Mouse (Mus musculus): ENCODE measurements around the gene 2900026A02Rik.
"Not testable (repeated sequence)": the region's sequence is repeated elsewhere in the genome, so short reads cannot be mapped to it uniquely, and the experiment has no call there.

Gene 2900026A02Rik

GRCm38 (mm10) chr5:113118695-113119094, 102.3 kb downstream of the 2900026A02Rik start:
- DNase-seq, result no peak

- no peak for DNase-seq
Measured at GRCm38 (mm10) chr5:113117361-113117760, 103.7 kb downstream of the 2900026A02Rik start.

DNA sequence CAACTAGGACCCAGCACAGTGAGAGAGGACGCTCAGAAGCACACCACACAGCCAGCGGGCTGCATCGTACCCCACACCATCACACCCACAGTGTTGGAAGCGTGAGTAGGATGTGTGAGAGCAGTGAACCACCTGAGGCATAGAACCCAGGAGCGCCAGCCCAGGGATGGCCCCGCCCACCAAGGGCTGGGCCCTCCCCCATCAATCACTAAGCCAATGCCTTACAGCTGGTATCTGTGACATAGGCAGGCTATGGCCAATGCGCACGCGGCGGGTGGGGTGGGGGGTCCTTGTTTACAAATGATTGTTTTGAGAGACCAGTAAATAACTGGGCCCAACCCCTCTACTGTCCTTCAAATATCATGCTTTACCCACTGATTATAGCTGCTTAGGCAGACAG, 105.1 kb downstream of the 2900026A02Rik start:
- no peak for DNase-seq

GRCm38 (mm10) chr5:113114264-113115225, 106.5 kb downstream of the 2900026A02Rik start:
- no peak for DNase-seq

DNA sequence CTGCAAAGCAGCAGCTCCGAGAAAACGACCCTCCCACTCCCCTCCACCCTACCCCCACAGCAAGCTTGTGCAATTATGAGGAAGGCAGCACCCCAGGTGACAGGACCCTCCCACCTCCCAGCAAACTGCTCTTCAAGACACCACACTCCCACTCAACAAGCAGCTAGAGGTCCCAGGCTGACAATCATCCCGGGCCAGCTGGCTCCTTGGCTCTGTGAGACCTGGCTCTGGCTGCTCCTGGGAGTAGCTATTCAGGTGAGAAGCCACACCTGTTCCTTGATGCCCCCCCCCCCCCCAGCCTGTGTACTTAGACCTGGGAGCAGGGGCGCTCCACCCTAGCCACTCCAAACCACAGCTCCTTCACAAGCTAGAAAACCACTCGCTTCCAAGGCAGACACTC, 107.9 kb downstream of the 2900026A02Rik start:
- DNase-seq, result no peak

DNA sequence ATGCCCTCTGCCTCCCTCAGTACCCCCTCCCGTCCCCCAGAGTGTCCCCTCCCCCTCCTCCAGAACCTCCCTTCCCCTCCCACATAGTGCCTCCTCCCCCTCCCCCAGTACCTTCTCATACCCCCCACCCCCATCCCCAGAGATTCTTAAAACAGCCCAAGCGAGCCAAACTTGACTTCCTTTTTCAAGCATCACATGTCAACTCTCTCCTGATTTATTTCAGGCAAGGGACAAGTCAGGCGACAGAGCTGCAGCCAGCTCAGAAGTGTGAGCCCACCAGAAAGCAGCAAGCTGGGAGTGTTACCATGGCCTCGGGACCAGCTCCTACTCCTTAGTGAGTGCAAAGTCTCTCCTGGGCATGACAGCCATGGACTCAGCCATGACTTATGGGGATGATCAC, 109.7 kb downstream of the 2900026A02Rik start:
- DNase-seq, result no peak

DNA sequence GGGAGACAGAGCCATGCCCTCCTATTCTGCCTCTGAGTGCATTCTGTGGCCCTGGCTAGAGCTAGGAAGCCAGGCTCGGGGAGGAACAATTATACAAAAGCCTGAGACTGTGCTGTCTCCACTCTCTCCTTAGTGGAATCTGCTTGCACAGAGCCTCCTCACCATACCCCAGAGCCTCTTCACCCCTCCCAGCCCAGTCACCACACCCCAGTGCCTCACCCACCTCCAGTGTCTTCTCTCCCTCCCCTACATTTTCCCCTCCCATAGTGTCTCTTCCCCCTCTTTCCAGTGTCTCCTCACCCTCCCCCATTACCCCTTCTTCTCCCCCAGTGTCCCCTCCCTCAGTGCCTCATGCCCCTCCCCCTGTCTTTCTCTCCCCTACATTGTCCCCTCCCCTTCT, 110.1 kb downstream of the 2900026A02Rik start:
- DNase-seq, result no peak

- not testable (repeated sequence) for DNase-seq
Measured at GRCm38 (mm10) chr5:113109651-113110050, 111.4 kb downstream of the 2900026A02Rik start.

- DNase-seq, result no peak
Measured at GRCm38 (mm10) chr5:113108165-113108764, 112.8 kb downstream of the 2900026A02Rik start.

- DNase-seq, result no peak
Measured at GRCm38 (mm10) chr5:113107709-113108108, 113.3 kb downstream of the 2900026A02Rik start.

DNA sequence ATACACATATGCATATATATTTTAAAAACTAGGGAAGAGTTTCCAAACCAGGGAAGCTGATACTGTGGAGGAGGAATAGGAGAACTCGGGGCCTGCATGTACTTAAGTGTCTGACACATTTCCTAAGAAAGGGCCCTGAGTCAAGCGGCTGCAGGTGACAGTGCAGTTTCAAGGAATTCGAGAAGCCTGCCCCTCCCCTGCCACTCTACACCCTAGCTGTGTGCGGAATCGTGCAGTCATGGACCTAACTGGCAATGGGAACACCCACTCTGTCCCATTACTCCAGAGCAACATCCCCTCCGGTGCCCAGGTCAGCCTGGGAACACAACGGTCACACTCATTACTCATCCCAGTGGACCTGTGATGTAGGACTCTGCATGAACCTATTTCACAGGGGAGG, 114.4 kb downstream of the 2900026A02Rik start:
- no peak for DNase-seq

- DNase-seq, result no peak
Measured at GRCm38 (mm10) chr5:113105481-113105880, 115.6 kb downstream of the 2900026A02Rik start.

GRCm38 (mm10) chr5:113105035-113105434, 116.0 kb downstream of the 2900026A02Rik start:
- no peak for DNase-seq

DNA sequence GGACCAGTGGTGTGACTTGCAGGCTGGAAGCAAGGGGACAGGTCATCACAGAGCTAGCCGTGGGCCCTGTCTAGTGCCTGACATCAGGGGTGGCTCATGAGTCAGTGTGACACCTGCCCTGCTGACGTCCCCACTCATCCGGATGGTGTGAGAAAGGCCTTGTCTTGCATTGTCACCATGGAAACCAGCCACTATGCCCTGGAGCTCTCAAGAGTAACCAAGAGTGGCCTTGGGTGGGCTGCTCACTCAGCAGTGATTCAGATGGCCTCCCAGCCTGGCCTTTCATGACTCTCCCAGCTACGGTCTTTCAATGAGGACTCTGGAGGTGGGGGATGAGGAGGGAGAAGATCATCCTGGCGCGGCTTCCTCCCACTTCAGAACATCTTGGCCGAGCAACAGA, 118.6 kb downstream of the 2900026A02Rik start:
- no peak for DNase-seq

GRCm38 (mm10) chr5:113101457-113101856, 119.6 kb downstream of the 2900026A02Rik start:
- no peak for DNase-seq

GRCm38 (mm10) chr5:113100422-113100821, 120.6 kb downstream of the 2900026A02Rik start:
- DNase-seq, result no peak

- DNase-seq, result peak; percentile 88
Measured at GRCm38 (mm10) chr5:113099546-113099945, 121.5 kb downstream of the 2900026A02Rik start.

- DNase-seq, result no peak
Measured at GRCm38 (mm10) chr5:113097551-113097950, 123.5 kb downstream of the 2900026A02Rik start.

GRCm38 (mm10) chr5:113095456-113095855, 125.6 kb downstream of the 2900026A02Rik start:
- DNase-seq, result no peak

DNA sequence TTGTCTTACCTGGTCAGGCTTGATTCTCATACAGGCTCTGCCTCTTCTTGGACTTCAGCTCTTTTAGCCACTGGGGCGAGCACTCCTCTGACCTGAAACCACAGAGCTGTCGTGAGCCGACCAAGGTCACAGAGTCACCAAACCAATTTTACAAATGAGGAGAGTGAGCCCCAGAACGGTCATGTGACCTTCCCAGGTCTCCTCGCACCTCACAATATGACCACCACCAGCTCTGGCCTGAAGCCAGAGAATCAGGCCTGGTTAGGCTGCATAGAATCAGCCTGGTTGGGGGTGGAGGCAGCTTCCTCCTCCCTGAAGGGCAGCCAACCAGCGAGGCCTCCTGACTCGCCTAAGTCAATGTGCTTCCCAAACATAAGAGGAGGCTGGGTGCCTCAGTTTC, 128.6 kb downstream of the 2900026A02Rik start:
- no peak for DNase-seq

- DNase-seq, result peak; percentile 55
Measured at GRCm38 (mm10) chr5:113091162-113091561, 129.9 kb downstream of the 2900026A02Rik start.

- peak; percentile 7 for DNase-seq
Measured at GRCm38 (mm10) chr5:113090750-113091149, 130.3 kb downstream of the 2900026A02Rik start.

DNA sequence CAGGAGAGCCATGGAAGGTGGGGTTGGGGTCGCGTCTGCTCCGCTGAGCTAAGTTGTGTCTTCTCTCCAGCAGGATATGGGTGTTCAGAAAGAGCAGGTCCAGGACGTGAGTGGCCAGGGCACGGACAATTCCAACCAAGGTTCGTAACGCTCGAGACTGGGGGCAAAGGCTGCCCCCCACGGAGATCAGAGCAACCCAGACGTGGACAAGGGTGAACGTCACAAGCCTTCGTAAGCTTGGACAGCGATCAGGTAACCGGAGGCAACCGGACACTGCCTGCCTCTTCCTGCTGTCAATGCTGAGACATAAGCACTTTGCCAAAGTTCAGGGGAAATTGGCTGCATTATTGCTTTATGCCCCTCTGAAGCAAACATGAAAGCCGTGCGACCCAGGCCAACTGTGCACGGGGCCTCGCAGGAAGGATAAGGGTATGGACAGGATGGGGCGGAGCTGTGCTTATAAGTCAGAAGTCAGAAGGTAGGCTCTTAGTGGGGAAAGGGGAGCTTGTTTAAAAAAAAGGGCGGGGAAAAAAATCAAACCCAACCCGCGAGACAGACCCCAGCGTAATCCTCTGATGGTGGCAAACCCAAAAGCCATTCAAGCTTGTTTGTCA, 130.9 kb downstream of the 2900026A02Rik start:
- no peak for DNase-seq

DNA sequence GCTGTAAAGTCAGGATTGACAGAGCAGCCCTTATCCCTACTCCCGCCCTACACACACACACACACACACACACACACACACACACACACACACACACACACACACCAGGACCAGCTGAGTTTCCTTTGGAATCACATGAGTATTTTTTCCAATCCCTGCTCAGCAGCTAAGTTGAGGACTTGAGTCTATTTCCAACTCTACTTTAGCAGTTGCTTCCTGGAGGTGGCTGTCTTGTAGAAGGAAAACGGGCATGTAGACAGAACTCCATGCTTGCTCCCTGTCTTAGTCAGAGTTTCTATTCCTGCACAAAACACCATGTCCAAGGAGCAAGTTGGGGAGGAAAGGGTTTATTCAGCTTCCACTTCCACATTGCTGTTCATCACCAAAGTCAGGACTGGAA, 133.6 kb downstream of the 2900026A02Rik start:
- no peak for DNase-seq

All from cerebellum, adult 9-10 months (tissue).